Mouse (Mus musculus): ENCODE data around the gene Peli1.

DNA sequence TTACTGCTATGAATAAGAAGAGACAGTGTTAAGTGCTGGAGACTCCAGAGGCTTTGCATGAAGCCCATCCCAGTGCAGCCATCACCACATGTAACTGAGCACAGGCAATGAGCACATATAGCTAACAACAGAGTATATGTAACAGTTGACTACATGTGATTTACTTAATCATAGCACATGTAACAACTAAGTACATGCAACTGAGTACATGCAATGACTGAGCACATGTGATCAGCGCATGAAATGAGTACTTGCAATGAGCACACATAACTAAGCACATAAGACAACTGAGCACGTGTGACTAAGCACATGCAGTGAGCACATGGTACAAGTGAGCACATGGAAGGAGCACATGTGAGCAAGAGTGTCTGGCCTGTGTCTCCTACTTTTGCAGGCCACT lies 29.0 kb upstream of the Peli1 start:
- no peak for TF ChIP-seq POLR2A (IDR thresholded peaks at IDR 0.05; ENCODE audit: low read depth, low read length)
- no peak for TF ChIP-seq CTCF (IDR thresholded peaks at IDR 0.05; ENCODE audit: extremely low read depth, insufficient read depth, insufficient read length, insufficient replicate concordance)

Measured in spleen, adult 2 months (tissue).